Mouse (Mus musculus) midbrain, embryonic 12.5 days (tissue): ENCODE measurements around the gene Nup214. TPM values are rescaled to one million over a fixed set of nuclear protein-coding genes. Genes with fewer than 3 reads are reported as not detected.
A peak's percentile ranks its signal among the peaks of the same experiment; 100 is the strongest.

Experiments
- ATAC-seq: fragments of 200-750 bp; cut with Nextera tagmentation; 2 replicates; pipeline ENCODE4 v1.8.0; 2017; ENCODE audit warnings: low read depth, moderate TSS enrichment, moderate library complexity; ENCODE audit not compliant: low FRiP score
- H3K27ac ChIP-seq: fragments of 300-500 bp; sonication (generic); replicated peaks from 2 replicates; pipeline ENCODE4 v1.5.1; 2016; ENCODE audit warnings: mild to moderate bottlenecking
- H3K27me3 ChIP-seq: fragments of 300-500 bp; sonication (generic); 2 replicates; pipeline ENCODE4 v1.6.1; 2016; ENCODE audit warnings: mild to moderate bottlenecking
- H3K36me3 ChIP-seq: fragments of 300-500 bp; sonication (generic); 2 replicates; pipeline ENCODE4 v1.6.1; 2016
- H3K4me1 ChIP-seq: fragments of 300-500 bp; sonication (generic); 2 replicates; pipeline ENCODE4 v1.6.1; 2016
- H3K4me2 ChIP-seq: fragments of 300-500 bp; sonication (generic); replicated peaks from 2 replicates; pipeline ENCODE4 v1.6.1; 2016; ENCODE audit warnings: mild to moderate bottlenecking, moderate library complexity
- H3K4me3 ChIP-seq: fragments of 300-500 bp; sonication (generic); 2 replicates; pipeline ENCODE4 v1.5.1; 2016; ENCODE audit warnings: mild to moderate bottlenecking
- H3K9ac ChIP-seq: fragments of 300-500 bp; sonication (generic); replicated peaks from 2 replicates; pipeline ENCODE4 v1.6.1; 2016; ENCODE audit warnings: mild to moderate bottlenecking, moderate library complexity
- H3K9me3 ChIP-seq: fragments of 300-500 bp; sonication (generic); 2 replicates; pipeline ENCODE4 v1.6.1; 2016; ENCODE audit warnings: mild to moderate bottlenecking
- WGBS: fragments of 180-500 bp; shearing (Covaris S2); methylation state at CpG from one replicate; pipeline ENCODE4 v1.1.7; 2016; 5-methylcytosine and 5-hydroxymethylcytosine counted together
- polyA plus RNA-seq: library from polyadenylated mRNA; unstranded; fragments of >200 nt; fragmentation: Nextera tagmentation; extraction: Ambion mirVana; gene quantifications from 2 replicates; pipeline ENCODE4 v1.2.1, GENCODE M21; 2016

Gene Nup214
- polyA plus RNA-seq, 1 experiment from 2014 or later = 88.7 TPM

DNA sequence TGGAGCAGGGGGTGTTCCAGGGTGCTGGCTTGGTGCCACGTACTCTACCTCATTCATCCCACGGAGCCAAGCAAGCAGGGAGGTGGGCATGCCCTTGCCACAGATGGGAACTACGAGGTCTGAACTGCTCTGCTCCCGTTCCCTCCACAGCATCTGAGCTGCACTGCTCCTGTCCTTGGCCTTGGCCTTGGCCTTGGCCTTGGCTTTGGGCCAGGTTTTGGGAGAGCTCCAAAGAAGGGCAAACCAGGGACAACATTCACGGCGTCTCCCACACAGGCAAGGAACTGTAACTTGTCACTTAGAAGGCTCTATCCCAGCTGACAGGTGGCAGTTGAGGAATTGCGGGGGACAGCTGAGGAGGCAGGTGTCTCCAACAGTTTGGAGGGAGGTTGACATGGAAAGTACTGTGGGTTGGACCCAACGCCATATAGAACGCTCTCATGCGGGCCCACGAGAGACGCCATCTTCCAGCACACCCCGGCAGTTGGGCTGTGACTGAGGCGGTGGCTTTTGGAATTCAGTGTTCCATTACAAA is 105.0 kb downstream of the Nup214 start:
- Histone ChIP-seq H3K4me1 (peaks cover 19% of the 10 kb centered on the region), H3K9me3 (no peaks in the 10 kb centered on the region), H3K9ac (no peak overlapping the region), H3K36me3 (no peaks in the 10 kb centered on the region), H3K27ac (no peak overlapping the region), H3K4me3 (no peak overlapping the region), H3K27me3 (peaks cover 48% of the 10 kb centered on the region), H3K4me2 (no peak overlapping the region)
- ATAC-seq = no peak
- 92% methylated on average over 14 of the region's 14 CpGs for WGBS

DNA sequence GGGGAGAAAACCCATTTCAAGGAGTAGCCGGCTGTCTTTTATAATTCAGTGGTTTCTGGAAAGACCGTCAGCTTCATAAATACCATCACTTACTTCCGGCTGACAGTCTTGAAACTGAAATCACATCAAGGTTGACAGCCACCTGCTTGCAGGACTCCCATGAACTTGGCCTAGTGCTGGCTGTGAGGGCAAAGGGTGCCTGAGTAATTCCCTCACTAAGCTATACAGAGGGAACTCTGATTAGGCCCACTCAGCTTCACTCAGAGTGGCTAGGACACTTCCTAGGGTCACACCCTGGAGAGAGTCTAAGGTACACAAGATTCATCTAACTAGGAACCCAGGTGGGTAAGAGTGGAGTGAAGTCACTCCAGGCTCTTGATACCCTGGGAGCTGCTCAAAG is 106.4 kb downstream of the Nup214 start:
- H3K27me3 ChIP-seq = peaks cover 62% of the 10 kb centered on the region
- H3K9ac ChIP-seq = no peak overlapping the region
- ATAC-seq = no peak
- H3K4me2 ChIP-seq = no peak overlapping the region
- no peak overlapping the region for H3K4me3 ChIP-seq
- no peaks in the 10 kb centered on the region for H3K9me3 ChIP-seq
- H3K27ac ChIP-seq = no peak overlapping the region
- 90% methylated on average over 3 of the region's 3 CpGs for WGBS
- H3K4me1 ChIP-seq = peaks cover 22% of the 10 kb centered on the region
- no peaks in the 10 kb centered on the region for H3K36me3 ChIP-seq

- Histone ChIP-seq H3K4me3 (no peak overlapping the region), H3K4me2 (no peak overlapping the region)
- no peak for ATAC-seq
These were observed 107.2 kb downstream of the Nup214 start for GRCm38 (mm10) chr2:32081296-32081929.

DNA sequence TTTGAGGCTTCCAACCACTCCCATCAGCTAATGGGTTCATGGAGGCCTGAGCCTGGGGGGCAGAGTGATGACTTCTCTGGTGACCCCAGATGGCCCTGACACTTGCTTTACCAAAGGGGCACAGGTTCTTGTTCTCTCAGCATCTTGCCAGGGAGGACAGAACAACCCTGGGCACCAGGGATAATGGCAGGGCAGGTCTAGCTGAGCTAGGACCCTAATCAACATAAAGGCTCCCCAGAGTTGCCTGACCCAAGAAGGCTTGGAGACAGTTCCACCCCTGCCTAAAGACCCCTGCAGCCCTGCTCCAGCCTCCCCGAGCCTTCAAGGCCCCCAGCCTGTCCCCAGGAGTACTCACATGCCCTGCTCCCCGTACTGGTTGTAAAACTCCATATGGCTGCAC is 108.0 kb downstream of the Nup214 start:
- 0 out of 2 replicates have a peak overlapping the region, but pooled peaks have one; percentile 63 for H3K4me3 ChIP-seq
- peaks cover 22% of the 10 kb centered on the region for H3K4me1 ChIP-seq
- no peak overlapping the region for H3K27ac ChIP-seq
- peaks cover 78% of the 10 kb centered on the region for H3K27me3 ChIP-seq
- no peak overlapping the region for H3K9ac ChIP-seq
- WGBS = 37% methylated on average over 2 of the region's 2 CpGs
- H3K36me3 ChIP-seq = no peaks in the 10 kb centered on the region
- peak overlapping the region; percentile 97; the same call in 1 of the 2 replicates for H3K4me2 ChIP-seq
- no peak for ATAC-seq
- H3K9me3 ChIP-seq = no peaks in the 10 kb centered on the region

More at GRCm38 (mm10) chr2:32081296-32081929, 107.2 kb downstream of the Nup214 start:
- no peaks in the 10 kb centered on the region for H3K36me3 ChIP-seq
- WGBS = 86% methylated on average over 14 of the region's 14 CpGs
- peaks cover 70% of the 10 kb centered on the region for H3K27me3 ChIP-seq
- H3K27ac ChIP-seq = no peak overlapping the region
- H3K9ac ChIP-seq = no peak overlapping the region
- no peaks in the 10 kb centered on the region for H3K9me3 ChIP-seq
- peaks cover 22% of the 10 kb centered on the region for H3K4me1 ChIP-seq

DNA sequence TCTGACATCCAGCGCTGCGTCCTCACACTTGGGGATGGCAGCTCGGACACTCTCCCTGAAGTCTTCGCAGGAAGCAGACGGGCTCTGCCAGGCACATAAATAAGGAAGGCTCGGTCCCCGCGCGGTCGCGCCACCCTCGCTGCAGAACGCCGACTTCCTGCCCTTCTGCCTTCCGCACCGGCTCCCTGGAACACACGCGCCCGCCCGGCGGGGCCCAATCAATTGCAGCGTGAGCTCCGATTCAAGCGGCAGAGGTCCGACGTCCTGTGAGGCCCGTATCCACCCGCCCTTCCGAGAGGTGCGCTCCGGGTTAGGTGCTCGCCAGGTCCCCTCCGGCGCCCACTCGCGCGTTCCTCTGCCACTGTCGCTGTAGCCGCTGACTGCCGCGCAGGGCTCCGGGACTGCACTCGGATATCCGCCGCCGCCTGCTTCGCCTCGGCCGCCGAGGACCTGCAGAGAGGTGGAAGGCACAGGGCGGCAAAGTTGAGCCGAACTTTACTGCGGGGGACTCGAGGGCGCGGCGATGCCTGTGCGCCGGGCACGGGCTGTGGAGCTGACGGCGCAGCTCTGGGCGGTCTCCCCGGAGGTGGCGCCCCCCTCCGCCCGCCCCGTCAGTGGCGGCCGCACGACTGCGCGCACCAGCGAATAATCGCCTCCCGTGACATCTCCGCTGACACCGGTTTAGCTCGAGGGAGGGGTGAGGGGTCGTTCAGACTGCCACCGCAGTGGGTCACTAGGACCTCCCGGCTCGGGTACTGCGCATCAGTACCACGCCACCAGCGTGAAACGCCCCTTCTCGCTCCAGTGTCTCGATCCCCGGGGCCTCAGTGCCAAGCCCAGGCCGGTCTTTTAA is 109.1 kb downstream of the Nup214 start:
- peak overlapping the region; percentile 97 for H3K4me2 ChIP-seq
- peaks cover 25% of the 10 kb centered on the region for H3K4me1 ChIP-seq
- no peak overlapping the region for H3K27ac ChIP-seq
- ATAC-seq = no peak
- peaks cover 89% of the 10 kb centered on the region for H3K27me3 ChIP-seq
- H3K36me3 ChIP-seq = no peaks in the 10 kb centered on the region
- no peaks in the 10 kb centered on the region for H3K9me3 ChIP-seq
- WGBS = under 1% methylated on average over 91 of the region's 91 CpGs
- H3K9ac ChIP-seq = peak overlapping the region; percentile 53; the same call in 1 of the 2 replicates
- peak overlapping the region; percentile 63 for H3K4me3 ChIP-seq

DNA sequence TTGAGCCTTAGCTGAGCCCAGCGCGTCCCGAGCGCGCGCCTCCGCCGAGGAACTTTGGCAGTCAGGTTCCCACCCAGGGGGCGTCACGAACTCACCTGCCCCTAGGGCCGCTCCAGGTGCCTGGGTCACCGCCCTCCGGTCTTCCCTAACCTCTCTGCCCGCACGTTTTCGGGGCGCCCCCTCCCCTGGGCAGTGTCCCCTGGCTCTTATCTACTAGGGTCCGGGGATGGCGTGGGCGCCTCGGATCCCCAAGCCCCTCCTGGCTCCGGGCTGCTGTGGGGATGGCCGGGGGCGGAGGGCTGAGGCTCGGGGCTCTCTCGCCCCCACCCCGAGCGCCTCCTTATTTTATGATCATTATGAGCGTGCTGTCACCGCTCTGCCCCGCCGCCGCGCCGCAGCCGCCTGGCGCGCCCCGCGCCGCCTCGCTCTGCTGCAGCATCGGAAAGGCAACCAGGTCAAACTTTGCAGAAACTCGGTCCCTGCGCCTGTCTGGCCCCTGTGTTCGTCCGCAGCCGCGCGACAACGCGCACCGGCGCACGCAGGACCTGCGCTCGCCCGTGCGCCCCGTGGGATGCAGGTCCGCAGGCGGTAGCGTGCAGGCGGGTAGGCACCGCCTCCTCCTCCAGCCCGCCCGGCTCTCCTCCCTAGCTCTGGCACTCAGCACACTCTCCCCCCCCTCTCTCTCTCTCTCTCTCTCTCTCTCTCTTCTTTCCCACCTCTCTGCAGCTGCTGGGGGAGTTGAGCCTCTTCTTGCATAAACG is 110.1 kb downstream of the Nup214 start, which contains the start of gene Fam78a:
Fam78a (minus strand) TSS at position 747 of the 761 bp plus-strand sequence.
- no peaks in the 10 kb centered on the region for H3K9me3 ChIP-seq
- no peak within 1 kb of the TSS; the same call in 1 of the 2 replicates for H3K27ac ChIP-seq
- H3K4me3 ChIP-seq = peak within 1 kb of the TSS; percentile 63
- H3K9ac ChIP-seq = peak within 1 kb of the TSS; percentile 53
- peaks cover 96% of the 10 kb centered on the region for H3K27me3 ChIP-seq
- peak within 1 kb of the TSS; percentile 97 for H3K4me2 ChIP-seq
- H3K36me3 ChIP-seq = no peaks in the 10 kb centered on the region
- under 1% methylated on average over 66 of the region's 68 CpGs for WGBS
- peaks cover 30% of the 10 kb centered on the region for H3K4me1 ChIP-seq
- peak; percentile 77 for ATAC-seq

- peak overlapping the region; percentile 63 for H3K4me3 ChIP-seq
- peak overlapping the region; percentile 97 for H3K4me2 ChIP-seq
- peaks cover 30% of the 10 kb centered on the region for H3K4me1 ChIP-seq
- 38% methylated on average over 2 of the region's 2 CpGs for WGBS
- H3K36me3 ChIP-seq = no peaks in the 10 kb centered on the region
- H3K9ac ChIP-seq = peak overlapping the region; percentile 53; the same call in 1 of the 2 replicates
- H3K27me3 ChIP-seq = peaks cover 97% of the 10 kb centered on the region
- no peaks in the 10 kb centered on the region for H3K9me3 ChIP-seq
- H3K27ac ChIP-seq = no peak overlapping the region
- no peak; the same call in 1 of the 2 replicates for ATAC-seq
These were observed 110.6 kb downstream of the Nup214 start for GRCm38 (mm10) chr2:32084872-32085199.

GRCm38 (mm10) chr2:32085231-32085630 is 111.0 kb downstream of the Nup214 start:
- Histone ChIP-seq H3K9ac (no peak overlapping the region), H3K4me2 (no peak overlapping the region), H3K36me3 (no peaks in the 10 kb centered on the region), H3K4me1 (peaks cover 30% of the 10 kb centered on the region), H3K4me3 (no peak overlapping the region; the same call in 1 of the 2 replicates), H3K27ac (no peak overlapping the region), H3K9me3 (no peaks in the 10 kb centered on the region), H3K27me3 (peaks cover 97% of the 10 kb centered on the region)
- ATAC-seq = no peak
- WGBS = 77% methylated on average over 2 of the region's 2 CpGs

DNA sequence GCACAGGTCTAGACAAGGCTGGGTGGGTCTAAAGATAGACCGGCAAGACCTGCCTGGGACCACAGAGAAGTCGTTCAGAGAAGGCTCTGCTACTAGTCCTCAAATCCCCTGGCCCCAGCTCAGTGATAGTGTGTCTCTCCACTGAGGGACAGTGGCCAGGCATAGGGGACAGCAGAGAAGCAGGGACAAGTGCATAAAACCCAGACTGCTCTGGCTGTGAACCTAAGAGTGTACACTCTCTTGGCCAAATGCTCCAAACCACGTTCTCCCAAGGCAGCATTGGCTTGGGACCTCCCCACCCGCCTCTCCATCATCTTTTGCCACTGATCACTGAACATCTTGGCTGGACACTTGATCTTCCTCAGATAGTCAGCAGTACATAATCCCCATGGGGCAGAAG is 113.4 kb downstream of the Nup214 start:
- 51% methylated on average over 4 of the region's 4 CpGs for WGBS

GRCm38 (mm10) chr2:32088372-32088981 is 114.2 kb downstream of the Nup214 start:
- H3K27me3 ChIP-seq = peaks cover 75% of the 10 kb centered on the region

More for the DNA sequence above, 113.4 kb downstream of the Nup214 start:
- peaks cover 28% of the 10 kb centered on the region for H3K4me1 ChIP-seq
- no peaks in the 10 kb centered on the region for H3K36me3 ChIP-seq
- no peak overlapping the region for H3K9ac ChIP-seq
- H3K4me2 ChIP-seq = no peak overlapping the region
- H3K27me3 ChIP-seq = peaks cover 84% of the 10 kb centered on the region
- H3K9me3 ChIP-seq = no peaks in the 10 kb centered on the region
- no peak overlapping the region for H3K4me3 ChIP-seq
- no peak for ATAC-seq
- H3K27ac ChIP-seq = no peak overlapping the region

GRCm38 (mm10) chr2:32089606-32090005 is 115.4 kb downstream of the Nup214 start:
- no peak overlapping the region for H3K4me3 ChIP-seq
- no peak for ATAC-seq
- no peaks in the 10 kb centered on the region for H3K36me3 ChIP-seq
- H3K4me1 ChIP-seq = peaks cover 8% of the 10 kb centered on the region; the same call in 1 of the 2 replicates
- H3K27ac ChIP-seq = no peak overlapping the region
- H3K27me3 ChIP-seq = peaks cover 64% of the 10 kb centered on the region
- no peak overlapping the region for H3K9ac ChIP-seq
- no peaks in the 10 kb centered on the region for H3K9me3 ChIP-seq
- WGBS = 67% methylated on average over 3 of the region's 3 CpGs
- no peak overlapping the region for H3K4me2 ChIP-seq

More at GRCm38 (mm10) chr2:32088372-32088981, 114.2 kb downstream of the Nup214 start:
- Histone ChIP-seq H3K4me1 (peaks cover 19% of the 10 kb centered on the region), H3K9ac (0 out of 2 replicates have a peak overlapping the region, but pooled peaks have one; percentile 11), H3K9me3 (no peaks in the 10 kb centered on the region), H3K4me2 (peak overlapping the region; percentile 31), H3K27ac (no peak overlapping the region), H3K36me3 (no peaks in the 10 kb centered on the region), H3K4me3 (0 out of 2 replicates have a peak overlapping the region, but pooled peaks have one; percentile 10)
- WGBS = 12% methylated on average over 35 of the region's 35 CpGs
- no peak for ATAC-seq
